Mouse (Mus musculus): ENCODE results near the gene Eif2s1. TPM values are rescaled to one million over a fixed set of nuclear protein-coding genes. Genes with fewer than 3 reads are reported as not detected.

Gene Eif2s1
- total RNA-seq (2012; rRNA removed) (124 and 170 TPM in 2 replicates), total RNA-seq (2014; rRNA removed) (351 and 442 TPM in 2 replicates), polyA plus RNA-seq (2012; ENCODE audit: insufficient read length, low read depth) (196 and 197 TPM in 2 replicates)

DNA sequence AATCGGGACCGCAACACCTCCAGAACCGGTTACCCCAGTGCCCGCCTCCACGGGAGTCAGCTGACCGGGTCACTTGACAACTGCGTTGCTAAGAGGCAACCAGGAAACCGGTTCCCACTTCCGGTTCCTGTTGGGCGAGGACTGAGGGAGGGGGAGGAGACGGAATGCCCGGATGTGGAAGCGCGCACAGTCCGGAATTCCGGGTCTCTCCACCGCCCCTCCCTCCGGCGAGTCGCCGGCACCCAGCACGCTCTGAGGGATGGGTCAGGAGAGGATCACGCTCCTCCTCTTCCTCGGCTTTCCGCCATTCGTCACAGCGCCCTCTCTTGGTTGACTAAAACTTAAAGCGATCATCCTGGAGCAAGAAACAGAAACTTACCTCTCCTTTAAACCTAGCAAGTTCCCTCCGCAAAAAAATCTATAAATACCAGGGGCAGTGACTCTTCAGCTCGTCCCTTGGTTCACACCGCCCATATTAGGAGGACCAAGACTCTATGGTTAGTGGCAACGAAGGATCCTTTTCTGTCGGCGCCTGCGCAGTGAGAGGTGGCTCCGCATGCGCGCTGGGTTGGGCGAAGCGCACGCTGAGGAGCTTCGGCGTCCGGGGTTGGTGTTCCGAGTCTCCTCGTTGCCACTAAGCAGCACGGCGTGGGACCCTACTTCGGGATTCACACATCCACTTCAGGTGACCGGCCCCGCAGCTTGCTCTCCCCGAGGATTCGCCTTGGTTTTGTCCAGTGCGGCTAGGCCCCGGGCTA, at the start of gene Eif2s1, which contains the start of gene Atp6v1d:
Eif2s1 (plus strand) TSS at position 324 of the 758 bp plus-strand sequence.
Atp6v1d (minus strand) TSS at position 143 of the 758 bp plus-strand sequence.
- Histone ChIP-seq H3K4me2 (ENCODE audit: insufficient read depth, low read depth, poor library complexity, severe bottlenecking) (peak within 1 kb of the TSS; percentile 74), H3K4me3 (replicated peaks in 1 of 3; ENCODE audit: low read depth in 2 of 3, low read length in 2 of 3, poor library complexity in 1 of 3) (peak within 1 kb of the TSS; percentile 74 to 92 (median 85)), H3K27ac (ENCODE audit: insufficient read depth, low read depth) (peak within 1 kb of the TSS; percentile 36), H3K9me3 (replicated peaks; ENCODE audit: low read length) (no peaks in the 10 kb centered on the region), H3K27me3 (replicated peaks) (no peaks in the 10 kb centered on the region), H3K36me3 (replicated peaks in 1 of 2; ENCODE audit: control insufficient read depth in 1 of 2, insufficient read depth in 1 of 2, low read length in 1 of 2) (peaks cover 4 to 31% of the 10 kb centered on the region in 2 experiments), H3K9ac (ENCODE audit: insufficient read depth, low read depth) (peak within 1 kb of the TSS; percentile 85), H3K4me1 (ENCODE audit: control insufficient read depth in 1 of 2, insufficient read depth in 2 of 2) (peaks cover 7 to 45% of the 10 kb centered on the region in 2 experiments; a peak in 3 of 4 replicates), H3K79me2 (replicated peaks; ENCODE audit: control insufficient read depth, extremely low read depth, insufficient read depth, poor library complexity, severe bottlenecking) (peaks cover 52% of the 10 kb centered on the region)
- in situ Hi-C loops (cut with MboI; ENCODE audit: low pct_ligation_motif_present, low pct_unique_long_range_greater_than_20kb, low sequenced_read_pairs) (loop anchor here (25.0 kb wide), 1 partner anchor 649 kb away; no protein-coding TSS in a partner anchor), dilution Hi-C loops (cut with MboI; ENCODE audit: extremely low pct_ligation_motif_present, extremely low pct_unique_long_range_greater_than_20kb, low sequenced_read_pairs) (no loop called here)
- TF ChIP-seq KAT2A (IDR thresholded peaks at IDR 0.05; ENCODE audit: insufficient replicate concordance, low read length) (peak; percentile 68; the same call in 1 of the 2 replicates), CHD1 (IDR thresholded peaks at IDR 0.05; ENCODE audit: low read depth, low read length) (no peak), BHLHE40 (IDR thresholded peaks at IDR 0.05; ENCODE audit: low read depth, low read length) (peak; percentile 70), SMC3 (IDR thresholded peaks at IDR 0.05; ENCODE audit: low read depth, low read length) (no peak), ZKSCAN1 (IDR thresholded peaks at IDR 0.05; ENCODE audit: borderline replicate concordance, low read depth, low read length) (no peak), ZC3H11A (IDR thresholded peaks at IDR 0.05; ENCODE audit: low read depth, low read length) (no peak), ETS1 (conservative IDR thresholded peaks at IDR 0.05; ENCODE audit: low read depth, low read length) (no peak), EP300 (IDR thresholded peaks at IDR 0.05; ENCODE audit: low read length) (no peak), USF2 (conservative IDR thresholded peaks at IDR 0.05; ENCODE audit: low read depth, low read length) (peak; percentile 90), TCF12 (IDR thresholded peaks at IDR 0.05; ENCODE audit: low read depth, low read length) (peak; percentile 89), MAZ (IDR thresholded peaks at IDR 0.05; ENCODE audit: low read depth, low read length) (peak; percentile 69), USF1 (IDR thresholded peaks at IDR 0.05; ENCODE audit: low read depth, low read length) (peak; percentile 92), NELFE (IDR thresholded peaks at IDR 0.05; ENCODE audit: low read depth, low read length) (peak; percentile 98), GABPA (IDR thresholded peaks at IDR 0.05; ENCODE audit: insufficient replicate concordance, low read depth, low read length) (peak; percentile 31; the same call in 1 of the 2 replicates), MEF2A (IDR thresholded peaks at IDR 0.05; ENCODE audit: borderline replicate concordance, low read depth, low read length) (peak; percentile 29; the same call in 1 of the 2 replicates), RCOR1 (conservative IDR thresholded peaks at IDR 0.05; ENCODE audit: low read depth, low read length) (0 out of 2 replicates have a peak, but pooled peaks have one; percentile 28), MAFK (IDR thresholded peaks at IDR 0.05; ENCODE audit: insufficient replicate concordance, low read length) (no peak), MYC (IDR thresholded peaks at IDR 0.05; ENCODE audit: low read depth, low read length) (peak; percentile 95), SIN3A (IDR thresholded peaks at IDR 0.05; ENCODE audit: low read length) (peak; percentile 95), MAX (IDR thresholded peaks at IDR 0.05; ENCODE audit: low read length) (peak; percentile 94), NRF1 (IDR thresholded peaks at IDR 0.05; ENCODE audit: low read depth, low read length) (peak; percentile 90), HCFC1 (IDR thresholded peaks at IDR 0.05; ENCODE audit: low read depth, low read length) (peak; percentile 86), POLR2AphosphoS2 (IDR thresholded peaks at IDR 0.05; ENCODE audit: low read depth, low read length) (peak; percentile 70; the same call in 1 of the 2 replicates), IRF4 (IDR thresholded peaks at IDR 0.05; ENCODE audit: low read depth, low read length) (0 out of 2 replicates have a peak, but pooled peaks have one; percentile 35), ZNF384 (IDR thresholded peaks at IDR 0.05; ENCODE audit: low read depth, low read length) (no peak), JUND (conservative IDR thresholded peaks at IDR 0.05; ENCODE audit: low read depth, low read length) (no peak), CTCF (conservative IDR thresholded peaks at IDR 0.05 in 1 of 2, IDR thresholded peaks at IDR 0.05 in 1 of 2; ENCODE audit: low read depth in 2 of 2, low read length in 2 of 2) (peak; percentile 63 to 79), UBTF (IDR thresholded peaks at IDR 0.05; ENCODE audit: low read depth, low read length) (peak; percentile 66; the same call in 1 of the 2 replicates), ZMIZ1 (IDR thresholded peaks at IDR 0.05; ENCODE audit: low read depth, low read length) (peak; percentile 88), ELF1 (IDR thresholded peaks at IDR 0.05; ENCODE audit: low read depth, low read length) (peak; percentile 100), RAD21 (IDR thresholded peaks at IDR 0.05; ENCODE audit: low read depth, low read length) (no peak), PAX5 (IDR thresholded peaks at IDR 0.05; ENCODE audit: low read length) (no peak), E2F4 (IDR thresholded peaks at IDR 0.05; ENCODE audit: insufficient replicate concordance, low read depth, low read length) (0 out of 2 replicates have a peak, but pooled peaks have one; percentile 75), MXI1 (IDR thresholded peaks at IDR 0.05; ENCODE audit: low read depth, low read length) (peak; percentile 88), CHD2 (IDR thresholded peaks at IDR 0.05; ENCODE audit: low read length) (no peak), JUN (IDR thresholded peaks at IDR 0.05; ENCODE audit: insufficient read depth, low read depth, low read length) (no peak), POLR2A (IDR thresholded peaks at IDR 0.05; ENCODE audit: low read depth, low read length) (peak; percentile 95), TBP (conservative IDR thresholded peaks at IDR 0.05; ENCODE audit: low read depth, low read length) (peak; percentile 82)
- peak; percentile 99 for DNase-seq (ENCODE audit: extremely low read depth)

Measured in CH12.LX (cell line).